Mouse (Mus musculus): Measurements from ENCODE around the gene Smad1.

Gene Smad1

GRCm38 (mm10) chr8:79384276-79385271 lies 14.7 kb downstream of the Smad1 start:
- no peak for DNase-seq (ENCODE audit: low read depth in 1 of 2, low spot score in 2 of 2)

GRCm38 (mm10) chr8:79382857-79383262 lies 16.5 kb downstream of the Smad1 start:
- no peak for DNase-seq (ENCODE audit: low read depth in 1 of 2, low spot score in 2 of 2)

DNA sequence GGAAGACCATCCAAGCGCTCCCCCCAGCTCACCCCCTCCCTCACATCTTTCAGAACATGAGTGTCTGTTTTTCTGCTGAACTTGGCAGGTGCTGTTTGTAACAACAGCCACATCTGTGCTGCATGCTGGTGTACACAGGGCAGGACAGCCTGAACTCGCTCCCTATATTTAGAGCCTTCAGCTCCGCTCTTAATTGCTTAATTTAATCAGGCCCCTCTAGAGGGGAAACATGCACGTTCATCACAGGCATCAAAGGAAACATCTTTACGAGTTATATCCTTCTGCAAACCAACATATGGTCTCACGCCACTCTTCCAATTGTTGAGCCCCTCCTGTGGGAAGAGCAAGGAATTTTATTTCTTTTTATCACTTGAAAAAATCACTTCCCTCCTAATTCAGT lies 17.5 kb downstream of the Smad1 start:
- DNase-seq (ENCODE audit: low read depth in 1 of 2, low spot score in 2 of 2), result no peak

DNA sequence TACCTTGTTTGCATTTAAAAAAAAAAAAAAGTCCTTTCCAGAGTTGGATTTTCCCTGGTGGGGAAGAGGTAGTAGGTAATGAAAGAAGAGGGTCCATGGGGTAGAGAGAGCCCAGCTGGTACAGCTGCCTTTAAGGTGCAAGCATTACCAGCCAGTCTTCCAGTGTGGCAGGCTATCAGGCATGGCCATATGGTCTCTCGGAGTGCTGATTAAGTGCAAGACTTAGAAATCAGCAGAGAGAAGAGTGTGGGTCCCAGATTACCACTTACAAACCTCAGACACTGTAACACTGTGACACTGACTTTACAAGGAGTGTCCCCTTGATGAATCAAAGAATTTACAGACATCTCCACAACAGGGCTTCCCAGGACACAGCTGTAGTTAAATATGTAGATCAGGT lies 18.9 kb downstream of the Smad1 start:
- DNase-seq (ENCODE audit: low read depth in 1 of 2, low spot score in 2 of 2), result no peak

GRCm38 (mm10) chr8:79379971-79380370 lies 19.3 kb downstream of the Smad1 start:
- DNase-seq (ENCODE audit: low read depth in 1 of 2, low spot score in 2 of 2), result no peak

DNA sequence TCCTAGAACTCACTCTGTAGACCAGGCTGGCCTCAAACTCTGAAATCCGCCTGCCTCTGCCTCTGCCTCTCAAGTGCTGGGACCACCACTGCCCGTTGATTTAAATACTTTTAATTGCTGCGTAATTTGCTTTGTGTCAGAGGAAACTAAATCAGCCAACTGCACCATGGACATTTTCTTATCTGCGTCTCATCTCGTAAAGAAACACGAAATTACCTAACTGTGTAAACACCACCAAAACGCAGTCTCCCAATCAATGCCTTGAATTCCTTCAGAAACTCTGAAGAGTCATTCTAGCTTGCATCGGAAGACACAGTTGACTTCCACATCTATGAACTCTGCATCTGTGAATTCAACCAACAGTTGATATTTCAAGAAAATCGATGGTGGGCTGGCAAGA lies 22.7 kb downstream of the Smad1 start:
- no peak for DNase-seq (ENCODE audit: low read depth in 1 of 2, low spot score in 2 of 2)

- no peak for DNase-seq (ENCODE audit: low read depth in 1 of 2, low spot score in 2 of 2)
These were observed 23.6 kb downstream of the Smad1 start for GRCm38 (mm10) chr8:79375775-79376123.

GRCm38 (mm10) chr8:79375074-79375774 lies 24.1 kb downstream of the Smad1 start:
- no peak for DNase-seq (ENCODE audit: low read depth in 1 of 2, low spot score in 2 of 2)

DNA sequence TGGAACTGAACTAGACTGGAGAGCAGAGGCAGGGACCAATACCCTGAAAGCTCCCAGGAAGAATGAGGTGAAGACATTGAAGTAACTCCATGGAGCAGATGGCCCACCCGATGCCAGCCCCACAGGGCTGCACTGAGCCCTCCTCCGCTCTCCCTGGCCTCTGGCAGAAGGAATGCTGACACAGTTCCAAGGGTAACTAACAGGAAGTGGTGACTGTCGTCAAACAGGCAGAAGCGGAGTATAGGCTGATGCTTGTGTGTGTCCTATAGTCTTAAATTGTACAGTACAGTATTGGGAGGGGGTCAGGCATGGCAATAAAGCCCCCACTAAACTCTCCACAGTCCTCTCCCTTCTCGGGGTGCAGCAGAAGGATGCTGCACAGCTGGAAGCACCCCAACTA lies 24.9 kb downstream of the Smad1 start:
- no peak for DNase-seq (ENCODE audit: low read depth in 1 of 2, low spot score in 2 of 2)

GRCm38 (mm10) chr8:79373563-79373962 lies 25.8 kb downstream of the Smad1 start:
- no peak for DNase-seq (ENCODE audit: low read depth in 1 of 2, low spot score in 2 of 2)

GRCm38 (mm10) chr8:79372960-79373359 lies 26.4 kb downstream of the Smad1 start:
- DNase-seq (ENCODE audit: low read depth in 1 of 2, low spot score in 2 of 2), result no peak

DNA sequence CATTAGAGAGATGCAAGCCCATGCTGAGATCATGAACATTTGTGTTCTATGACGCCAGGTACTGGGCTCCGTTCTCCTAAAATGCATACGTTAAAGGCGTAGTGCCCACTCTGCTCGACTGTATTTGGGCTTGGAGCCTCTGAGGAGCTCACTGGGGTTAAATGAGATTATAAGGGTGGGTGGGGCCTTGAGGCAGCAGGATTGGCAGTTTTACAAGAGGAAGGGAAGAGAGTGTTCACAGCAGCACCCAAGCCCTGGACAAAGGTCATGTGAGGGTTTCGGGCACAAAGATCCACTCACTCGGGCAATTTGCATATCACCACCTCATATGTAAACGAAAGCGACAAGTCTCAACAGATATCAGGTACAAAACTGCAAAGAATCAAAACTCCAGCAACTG lies 26.8 kb downstream of the Smad1 start:
- no peak for DNase-seq (ENCODE audit: low read depth in 1 of 2, low spot score in 2 of 2)

- DNase-seq (ENCODE audit: low read depth in 1 of 2, low spot score in 2 of 2), result no peak
These were observed 27.2 kb downstream of the Smad1 start for GRCm38 (mm10) chr8:79372084-79372483.

DNA sequence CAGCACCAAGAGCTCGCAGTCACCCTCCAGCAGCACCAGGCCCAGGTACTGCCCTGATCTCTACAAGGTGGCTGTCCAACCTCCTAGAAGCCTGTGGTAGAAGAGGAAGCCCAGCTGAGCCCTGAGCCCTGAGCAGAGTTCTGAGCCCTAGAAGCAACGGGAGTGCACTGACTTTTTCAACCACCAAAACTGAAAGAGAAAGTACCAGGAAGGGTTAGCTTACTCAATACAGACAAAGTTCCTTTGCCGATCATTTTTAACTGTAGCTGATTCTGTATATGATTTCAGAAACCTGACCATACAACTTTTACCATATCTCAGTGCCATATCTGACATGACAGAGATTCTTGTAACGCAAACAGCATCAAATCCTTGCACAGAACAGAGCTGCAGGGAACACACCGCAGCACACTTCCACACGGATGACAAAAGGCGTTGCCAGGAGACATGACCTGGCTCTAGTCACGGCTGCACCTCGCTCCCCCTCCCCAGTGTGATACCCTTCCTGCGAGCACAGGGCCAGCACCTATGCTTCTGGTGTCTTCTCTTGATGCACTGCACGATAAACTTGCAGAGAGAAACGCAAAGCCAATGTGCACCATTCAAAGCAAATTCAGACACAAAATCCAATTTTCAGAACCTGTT lies 28.6 kb downstream of the Smad1 start:
- DNase-seq (ENCODE audit: low read depth in 1 of 2, low spot score in 2 of 2), result no peak

DNA sequence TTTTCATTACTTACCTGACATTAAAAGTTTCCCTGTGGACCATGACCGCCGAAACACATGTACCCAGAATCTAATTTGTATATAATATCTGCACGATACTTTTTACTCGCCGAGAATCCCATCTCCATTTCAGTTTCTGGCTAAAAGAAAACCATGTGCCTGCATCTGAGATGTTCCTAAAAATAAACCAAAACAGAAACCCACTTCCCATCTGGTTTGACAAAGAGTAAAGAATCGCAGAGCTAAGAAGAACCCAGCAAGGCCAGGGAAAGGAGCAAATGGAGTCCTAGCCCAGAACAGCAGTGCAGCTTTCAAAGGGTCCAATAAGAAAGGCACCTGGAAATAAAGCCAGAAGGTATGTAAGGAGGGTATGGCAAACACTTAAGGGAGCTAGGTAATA lies 30.2 kb downstream of the Smad1 start:
- no peak for DNase-seq (ENCODE audit: low read depth in 1 of 2, low spot score in 2 of 2)

DNA sequence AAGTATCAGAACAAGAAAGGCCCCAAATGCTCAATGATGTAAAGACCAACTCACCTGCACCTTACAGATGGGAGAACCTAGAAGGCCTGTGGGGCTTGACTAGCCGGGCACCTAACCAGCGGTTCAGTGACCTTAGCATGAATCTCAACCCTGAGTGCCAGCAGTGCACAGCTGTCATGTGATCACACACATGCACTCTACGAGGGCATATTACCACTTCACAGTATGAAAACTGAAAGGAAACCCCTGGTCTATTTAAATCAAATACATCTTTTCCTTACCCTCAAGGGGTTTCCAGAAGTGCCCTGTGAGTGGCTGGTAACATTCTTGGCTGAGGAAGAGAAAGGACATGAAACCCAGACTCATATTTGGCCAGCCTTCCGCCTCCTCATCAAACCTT lies 31.4 kb downstream of the Smad1 start:
- no peak for DNase-seq (ENCODE audit: low read depth in 1 of 2, low spot score in 2 of 2)

DNA sequence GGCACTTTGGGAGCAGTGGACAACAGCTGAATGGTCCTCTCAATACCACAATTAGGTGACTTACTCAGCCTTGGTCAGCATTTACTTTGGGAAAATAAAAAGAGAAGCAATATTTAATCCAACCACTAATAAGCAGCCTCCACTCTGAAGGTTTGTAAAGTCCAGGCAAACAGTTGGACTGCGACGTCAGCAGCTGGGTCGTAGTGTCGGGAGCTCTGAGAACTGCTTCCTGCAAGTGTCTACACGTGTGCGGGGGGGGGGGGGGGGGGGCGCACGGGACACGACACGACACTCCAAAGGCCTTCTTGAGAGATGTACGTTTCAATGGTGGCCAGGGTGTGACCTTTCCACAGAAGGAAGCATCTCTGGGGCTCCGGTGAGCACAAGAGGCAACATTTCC lies 32.0 kb downstream of the Smad1 start:
- no peak for DNase-seq (ENCODE audit: low read depth in 1 of 2, low spot score in 2 of 2)

DNA sequence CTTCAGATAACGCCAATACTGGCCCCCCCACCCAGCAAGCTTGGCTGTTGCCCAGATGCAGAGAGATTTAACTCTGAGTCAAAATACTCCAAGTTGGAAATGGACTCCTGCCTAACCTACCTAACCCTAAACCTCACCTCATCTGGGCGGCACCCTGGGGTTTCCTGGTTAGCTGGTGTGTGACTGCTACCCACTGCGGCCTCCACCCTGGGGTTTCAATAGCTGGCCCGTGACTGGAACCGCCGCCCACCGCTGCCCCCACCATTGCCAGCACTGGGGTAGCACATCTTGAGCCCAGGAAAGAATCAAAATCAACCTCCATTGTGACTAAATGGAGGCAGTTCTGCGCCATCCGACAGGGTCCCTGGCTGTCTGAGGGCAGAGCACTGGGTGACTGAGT lies 33.1 kb downstream of the Smad1 start:
- no peak for DNase-seq (ENCODE audit: low read depth in 1 of 2, low spot score in 2 of 2)

- DNase-seq (ENCODE audit: low read depth in 1 of 2, low spot score in 2 of 2), result no peak
These were observed 33.6 kb downstream of the Smad1 start for GRCm38 (mm10) chr8:79365707-79366106.

GRCm38 (mm10) chr8:79364806-79365205 lies 34.5 kb downstream of the Smad1 start:
- DNase-seq (ENCODE audit: low read depth in 1 of 2, low spot score in 2 of 2), result no peak

DNA sequence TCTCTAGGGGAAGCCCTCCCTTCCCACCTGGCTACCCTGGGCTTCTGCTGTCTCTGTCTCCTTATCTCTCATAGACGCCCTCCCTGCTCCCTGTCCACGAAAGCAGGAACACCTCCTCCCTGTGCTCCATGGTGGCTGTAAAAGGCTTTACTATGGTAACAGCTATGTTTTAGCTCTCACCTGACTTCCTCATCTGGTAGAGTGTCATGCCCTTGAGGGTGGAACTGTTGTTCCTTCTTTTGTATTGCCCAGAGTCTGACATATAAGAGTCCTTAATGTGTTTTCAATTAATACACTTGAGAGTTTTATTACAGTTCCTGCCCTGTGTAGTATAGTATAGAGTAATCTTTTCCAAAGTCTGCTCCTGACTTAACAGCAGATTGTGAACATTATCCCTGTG lies 36.9 kb downstream of the Smad1 start:
- no peak for DNase-seq (ENCODE audit: low read depth in 1 of 2, low spot score in 2 of 2)

Measured in monocyte, adult 2 months (primary cell).